Mouse (Mus musculus): Measurements from ENCODE around the gene Plekhh2.

DNA sequence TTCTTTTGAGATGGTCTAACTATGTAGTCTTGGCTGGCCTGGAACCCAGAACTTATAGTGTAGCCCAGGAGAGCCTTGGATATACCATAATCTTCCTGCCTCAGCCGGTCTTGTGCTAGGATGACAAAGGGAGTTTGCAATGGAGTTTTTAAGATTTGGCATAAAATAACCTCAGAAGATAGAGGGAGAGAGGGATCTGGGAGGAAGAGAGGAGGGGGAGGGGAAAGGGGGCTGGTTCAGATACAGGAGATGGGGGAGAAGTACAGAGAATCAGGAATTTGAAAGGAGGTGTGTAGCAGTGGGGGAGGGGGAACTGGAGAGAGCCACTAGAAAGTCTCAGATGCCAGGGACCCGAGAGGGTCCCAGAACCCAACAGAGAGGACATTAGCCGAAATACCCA is 7.7 kb downstream of the Plekhh2 start:
- no peak for TF ChIP-seq CTCF (conservative IDR thresholded peaks at IDR 0.05; ENCODE audit: low read length)
- no peak for TF ChIP-seq POU5F1 (IDR thresholded peaks at IDR 0.05; ENCODE audit: borderline replicate concordance, low read length)
- no peak for TF ChIP-seq NANOG (IDR thresholded peaks at IDR 0.05; ENCODE audit: borderline replicate concordance, low read length)
